Mouse (Mus musculus) liver, embryonic 13.5 days (tissue): ENCODE results near the gene Rbm38. TPM values are rescaled to one million over a fixed set of nuclear protein-coding genes. Genes with fewer than 3 reads are reported as not detected.

ENCODE experiments used
- ATAC-seq: fragments of 200-750 bp; cut with Nextera tagmentation; 2 replicates; pipeline ENCODE4 v1.8.0; 2017; ENCODE audit warnings: low read depth, mild to moderate bottlenecking, moderate number of reproducible peaks, moderate library complexity
- DNase-seq: peaks from one replicate; pipeline ENCODE4 v3.0.0; 2022
- H3K27ac ChIP-seq: fragments of 300-500 bp; sonication (generic); 2 replicates; pipeline ENCODE4 v1.5.1; 2015; ENCODE audit warnings: moderate library complexity, mild to moderate bottlenecking, inconsistent platforms
- H3K27me3 ChIP-seq: fragments of 300-500 bp; sonication (generic); 2 replicates; pipeline ENCODE4 v1.6.1; 2015; ENCODE audit warnings: mild to moderate bottlenecking, inconsistent platforms
- H3K36me3 ChIP-seq: fragments of 300-500 bp; sonication (generic); 2 replicates; pipeline ENCODE4 v1.6.1; 2015; ENCODE audit warnings: mild to moderate bottlenecking, inconsistent platforms
- H3K4me1 ChIP-seq: fragments of 300-500 bp; sonication (generic); replicated peaks from 2 replicates; pipeline ENCODE4 v1.6.1; 2015; ENCODE audit warnings: inconsistent platforms
- H3K4me2 ChIP-seq: fragments of 300-500 bp; sonication (generic); 2 replicates; pipeline ENCODE4 v1.6.1; 2015; ENCODE audit warnings: inconsistent platforms, mild to moderate bottlenecking, moderate library complexity
- H3K4me3 ChIP-seq: fragments of 300-500 bp; sonication (generic); replicated peaks from 2 replicates; pipeline ENCODE4 v1.5.1; 2015; ENCODE audit warnings: mild to moderate bottlenecking, inconsistent platforms
- H3K9ac ChIP-seq: fragments of 300-500 bp; sonication (generic); 2 replicates; pipeline ENCODE4 v1.6.1; 2015; ENCODE audit warnings: mild to moderate bottlenecking, inconsistent platforms
- H3K9me3 ChIP-seq: fragments of 300-500 bp; sonication (generic); replicated peaks from 2 replicates; pipeline ENCODE4 v1.6.1; 2016; ENCODE audit warnings: inconsistent platforms
- WGBS: fragments of 180-500 bp; shearing (Covaris S2); methylation state at CpG from one replicate; pipeline ENCODE4 v1.1.7; 2015; ENCODE audit not compliant: insufficient replicate concordance; 5-methylcytosine and 5-hydroxymethylcytosine counted together
- polyA plus RNA-seq: library from polyadenylated mRNA; unstranded; fragments of >200 nt; fragmentation: Nextera tagmentation; extraction: Ambion mirVana; gene quantifications from 2 replicates; pipeline ENCODE4 v1.2.1, GENCODE M21; 2015

Rbm38 gene
- polyA plus RNA-seq, 1 experiment from 2014 or later, result 260 TPM

DNA sequence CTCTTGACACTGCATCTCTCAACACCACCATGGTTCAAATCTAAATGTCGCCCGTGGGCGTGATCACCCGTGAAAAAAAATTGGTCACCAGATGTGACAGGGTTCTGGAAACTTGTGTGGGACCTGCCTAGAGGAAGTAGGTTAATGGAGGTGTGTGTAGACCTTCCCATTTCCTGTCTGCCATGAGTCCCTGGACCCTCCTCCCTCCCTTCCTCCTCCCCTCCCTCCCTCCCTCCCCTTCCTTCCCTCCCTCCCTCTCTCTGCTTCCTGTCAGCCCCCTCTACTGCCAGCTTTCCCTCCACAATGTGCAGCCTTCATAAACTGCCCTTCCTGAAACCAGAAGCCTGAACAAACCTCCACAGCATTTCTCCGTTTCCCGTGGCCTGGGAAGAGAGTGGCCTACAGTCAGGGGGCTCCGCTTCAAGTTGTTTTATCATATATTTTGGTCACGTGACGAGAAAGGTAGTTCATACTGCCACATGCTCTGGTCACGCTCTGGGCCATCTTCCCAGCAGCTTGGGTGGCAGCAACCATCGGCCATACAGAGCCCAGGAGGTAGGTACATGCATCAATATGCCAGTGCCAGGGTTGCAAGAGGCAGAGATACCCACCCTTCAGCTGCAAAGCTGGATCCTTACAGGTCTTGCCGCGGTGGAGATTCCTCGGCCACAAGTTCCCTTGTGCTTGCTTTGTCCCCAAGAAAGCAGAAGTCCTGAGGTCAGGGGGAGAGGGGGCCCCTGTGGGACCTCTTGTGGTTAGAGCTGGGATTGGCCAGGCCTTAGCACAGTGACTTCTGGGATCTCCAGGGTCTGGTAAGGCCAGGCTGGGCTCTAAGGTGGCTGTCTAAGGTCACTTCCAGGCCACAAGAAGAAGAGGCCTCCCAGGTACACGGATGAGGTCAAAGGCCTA is 41.4 kb downstream of the Rbm38 start:
- Histone ChIP-seq H3K9ac (0 out of 2 replicates have a peak overlapping the region, but pooled peaks have one; percentile 22), H3K4me1 (peaks cover 52% of the 10 kb centered on the region), H3K36me3 (no peaks in the 10 kb centered on the region), H3K4me2 (peak overlapping the region; percentile 25; the same call in 1 of the 2 replicates), H3K27ac (peak overlapping the region; percentile 59; the same call in 1 of the 2 replicates), H3K27me3 (no peaks in the 10 kb centered on the region; the same call in 1 of the 2 replicates), H3K9me3 (no peaks in the 10 kb centered on the region), H3K4me3 (peak overlapping the region; percentile 14; the same call in 1 of the 2 replicates)
- DNase-seq (no peak), ATAC-seq (peak; percentile 40; the same call in 1 of the 2 replicates)
- WGBS, result 26% methylated on average over 15 of the region's 15 CpGs

DNA sequence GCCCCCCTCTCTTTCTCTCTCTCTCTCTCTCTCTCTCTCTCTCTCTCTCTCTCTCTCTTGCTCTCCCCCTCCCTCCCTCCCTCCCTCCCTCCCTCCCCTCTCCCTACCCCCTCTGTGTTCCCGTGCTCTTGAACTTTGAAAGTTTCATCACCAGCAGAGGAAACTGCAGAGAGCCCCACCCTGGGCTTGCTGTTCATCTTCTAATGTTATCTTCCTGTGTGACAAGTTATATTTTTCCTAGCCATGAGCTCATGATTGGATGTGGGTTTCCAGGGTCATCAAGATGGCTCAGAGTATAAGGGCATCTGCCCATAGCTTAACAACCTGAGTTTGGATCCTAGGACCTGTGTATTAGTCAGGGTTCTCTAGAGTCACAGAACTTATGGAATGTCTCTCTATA is 42.9 kb downstream of the Rbm38 start:
- Histone ChIP-seq H3K9me3 (peaks cover 3% of the 10 kb centered on the region; the same call in 1 of the 2 replicates), H3K36me3 (no peaks in the 10 kb centered on the region), H3K4me3 (no peak overlapping the region), H3K27ac (no peak overlapping the region), H3K9ac (no peak overlapping the region), H3K4me2 (no peak overlapping the region), H3K4me1 (peaks cover 37% of the 10 kb centered on the region), H3K27me3 (no peaks in the 10 kb centered on the region; the same call in 1 of the 2 replicates)
- WGBS, result 71% methylated on average over 1 of the region's 1 CpGs
- ATAC-seq (no peak), DNase-seq (no peak)

GRCm38 (mm10) chr2:173064864-173065263 is 44.6 kb downstream of the Rbm38 start:
- Histone ChIP-seq H3K4me1 (peaks cover 31% of the 10 kb centered on the region), H3K27ac (no peak overlapping the region), H3K9me3 (peaks cover 5% of the 10 kb centered on the region; the same call in 1 of the 2 replicates), H3K9ac (no peak overlapping the region), H3K4me2 (no peak overlapping the region), H3K27me3 (no peaks in the 10 kb centered on the region; the same call in 1 of the 2 replicates), H3K4me3 (no peak overlapping the region), H3K36me3 (no peaks in the 10 kb centered on the region)
- ATAC-seq (no peak), DNase-seq (no peak)
- WGBS, result 68% methylated on average over 2 of the region's 2 CpGs

DNA sequence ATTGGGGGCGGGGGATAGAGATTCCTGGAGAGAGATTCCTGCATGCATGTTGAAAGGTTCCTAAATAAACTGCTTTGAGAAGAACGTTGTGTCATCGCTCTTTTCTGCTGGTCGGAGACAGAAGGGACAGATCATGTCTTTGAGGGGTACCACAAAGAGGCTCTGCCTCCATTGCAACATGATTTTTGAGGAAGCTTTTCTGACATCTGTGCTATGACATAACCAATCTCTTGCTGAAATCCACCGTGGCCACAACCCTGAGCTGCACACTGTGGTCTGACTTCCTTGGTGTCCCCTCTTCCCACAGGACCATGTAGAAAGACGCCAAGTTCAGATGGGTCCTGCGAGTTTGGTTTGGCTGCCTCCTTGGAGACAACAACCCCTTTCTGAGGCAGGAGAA is 52.6 kb downstream of the Rbm38 start:
- H3K4me3 ChIP-seq, result no peak overlapping the region
- no peaks in the 10 kb centered on the region for H3K27me3 ChIP-seq
- H3K36me3 ChIP-seq, result no peaks in the 10 kb centered on the region
- H3K27ac ChIP-seq, result no peak overlapping the region
- 58% methylated on average over 7 of the region's 7 CpGs for WGBS
- ATAC-seq (no peak), DNase-seq (no peak)
- no peaks in the 10 kb centered on the region for H3K4me1 ChIP-seq
- H3K4me2 ChIP-seq, result no peak overlapping the region
- peaks cover 5% of the 10 kb centered on the region; the same call in 1 of the 2 replicates for H3K9me3 ChIP-seq
- H3K9ac ChIP-seq, result no peak overlapping the region

DNA sequence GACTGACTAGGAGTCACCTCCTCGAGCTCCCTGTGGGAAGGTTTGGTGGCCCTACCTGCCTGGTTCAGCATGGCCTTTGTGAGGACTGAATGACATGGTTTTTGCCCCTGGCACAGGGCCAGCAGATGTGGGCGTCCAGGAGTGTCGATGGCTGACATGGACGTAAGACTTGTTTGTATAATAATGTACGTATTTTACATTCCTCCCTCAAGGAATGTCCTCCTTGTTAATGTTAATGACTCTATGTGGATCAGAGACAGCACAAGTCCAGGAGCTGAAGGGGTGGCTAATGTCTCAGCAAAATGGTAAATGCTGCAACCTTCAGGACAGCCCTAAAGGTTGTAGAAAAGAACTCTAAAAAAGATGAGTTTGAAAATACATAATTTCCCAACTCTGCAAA is 53.4 kb downstream of the Rbm38 start:
- no peaks in the 10 kb centered on the region for H3K36me3 ChIP-seq
- H3K4me1 ChIP-seq, result no peaks in the 10 kb centered on the region
- WGBS, result 69% methylated on average over 5 of the region's 5 CpGs
- no peak overlapping the region for H3K4me2 ChIP-seq
- H3K4me3 ChIP-seq, result no peak overlapping the region
- H3K9me3 ChIP-seq, result no peaks in the 10 kb centered on the region
- no peak overlapping the region for H3K27ac ChIP-seq
- ATAC-seq (no peak), DNase-seq (no peak)
- H3K27me3 ChIP-seq, result no peaks in the 10 kb centered on the region
- no peak overlapping the region for H3K9ac ChIP-seq

DNA sequence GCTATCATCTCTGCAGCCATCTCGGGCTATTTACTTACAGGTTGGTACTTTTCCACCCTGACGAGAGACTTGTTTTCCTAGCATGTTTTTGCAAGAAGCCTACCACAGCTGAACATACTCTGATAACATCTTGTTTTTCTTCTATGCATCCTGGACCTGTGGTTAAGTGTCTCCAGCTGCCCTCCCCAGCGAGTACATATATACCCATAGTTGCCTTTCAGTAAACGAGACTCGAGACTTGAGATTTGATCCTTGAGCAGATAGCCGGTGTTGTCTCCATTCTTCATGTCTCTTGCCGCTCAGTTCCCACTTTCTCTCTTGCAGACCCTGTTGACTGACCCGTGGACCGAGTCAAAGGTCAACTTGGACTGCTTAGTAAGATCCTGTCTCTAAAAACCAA is 56.6 kb downstream of the Rbm38 start:
- 0 out of 2 replicates have a peak, but pooled peaks cover 2% of the 10 kb centered on the region for H3K27me3 ChIP-seq

GRCm38 (mm10) chr2:173079766-173080549 is 59.7 kb downstream of the Rbm38 start:
- Histone ChIP-seq H3K27me3 (0 out of 2 replicates have a peak, but pooled peaks cover 2% of the 10 kb centered on the region), H3K9ac (no peak overlapping the region), H3K4me3 (no peak overlapping the region), H3K9me3 (no peaks in the 10 kb centered on the region), H3K4me1 (peaks cover 21% of the 10 kb centered on the region), H3K4me2 (no peak overlapping the region), H3K27ac (no peak overlapping the region), H3K36me3 (no peaks in the 10 kb centered on the region)
- WGBS, result 58% methylated on average over 10 of the region's 10 CpGs
- ATAC-seq (no peak), DNase-seq (no peak)

More for the DNA sequence above, 56.6 kb downstream of the Rbm38 start:
- H3K9me3 ChIP-seq, result no peaks in the 10 kb centered on the region
- no peak overlapping the region for H3K9ac ChIP-seq
- DNase-seq (no peak), ATAC-seq (no peak)
- H3K4me1 ChIP-seq, result peaks cover 5% of the 10 kb centered on the region
- no peaks in the 10 kb centered on the region for H3K36me3 ChIP-seq
- no peak overlapping the region for H3K27ac ChIP-seq
- 45% methylated on average over 9 of the region's 9 CpGs for WGBS
- no peak overlapping the region for H3K4me3 ChIP-seq
- no peak overlapping the region for H3K4me2 ChIP-seq

DNA sequence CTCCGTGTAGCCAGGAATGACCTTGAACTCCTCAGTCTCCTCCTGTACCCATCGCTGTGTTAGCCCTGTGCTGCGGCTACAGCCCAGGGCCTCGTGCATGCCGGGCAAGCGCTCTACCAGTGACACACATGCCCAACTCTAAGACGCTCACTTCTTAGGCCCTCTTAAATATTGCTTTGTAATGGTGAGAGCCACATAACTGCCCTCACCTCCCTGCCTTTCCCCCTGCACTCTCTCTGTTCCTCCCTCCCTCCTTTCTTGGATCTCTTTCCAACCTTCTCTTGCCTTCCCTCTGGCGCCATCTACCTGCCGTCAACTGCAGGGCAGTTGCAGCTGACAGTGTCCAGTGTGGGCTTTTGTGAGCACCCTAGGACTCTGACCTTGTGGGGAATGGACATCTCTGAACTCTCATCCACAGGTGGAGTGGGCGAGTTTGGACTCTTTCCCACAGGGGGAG is 60.5 kb downstream of the Rbm38 start:
- 33% methylated on average over 10 of the region's 10 CpGs for WGBS
- no peaks in the 10 kb centered on the region for H3K9me3 ChIP-seq
- peak overlapping the region; percentile 12; the same call in 1 of the 2 replicates for H3K4me2 ChIP-seq
- H3K4me3 ChIP-seq, result no peak overlapping the region
- H3K27me3 ChIP-seq, result 0 out of 2 replicates have a peak, but pooled peaks cover 2% of the 10 kb centered on the region
- H3K9ac ChIP-seq, result no peak overlapping the region; the same call in 1 of the 2 replicates
- no peaks in the 10 kb centered on the region for H3K36me3 ChIP-seq
- H3K27ac ChIP-seq, result no peak overlapping the region
- ATAC-seq (peak; percentile 54), DNase-seq (peak; percentile 69)
- H3K4me1 ChIP-seq, result peaks cover 21% of the 10 kb centered on the region

DNA sequence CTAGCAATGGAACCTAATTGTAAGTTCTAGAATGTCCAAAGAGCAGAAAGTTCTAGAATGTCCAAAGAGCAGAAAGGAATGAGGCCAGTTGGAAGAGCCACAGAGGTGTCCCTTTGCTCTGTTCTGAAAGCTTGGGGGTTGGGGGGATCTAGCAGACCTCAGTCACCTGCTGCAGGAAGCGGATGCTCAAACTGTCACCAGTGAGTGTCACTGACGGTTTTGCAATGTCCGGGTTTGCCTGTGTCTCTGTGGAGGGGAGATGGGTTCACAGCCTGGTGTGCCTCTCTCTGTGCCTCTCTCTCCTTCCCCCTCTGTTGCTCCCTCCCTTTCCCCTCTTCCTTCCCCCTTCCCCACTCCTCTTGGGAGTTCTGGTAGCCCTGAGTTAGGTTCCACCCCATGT is 62.4 kb downstream of the Rbm38 start:
- Histone ChIP-seq H3K27ac (no peak overlapping the region), H3K9ac (no peak overlapping the region), H3K36me3 (no peaks in the 10 kb centered on the region), H3K27me3 (0 out of 2 replicates have a peak, but pooled peaks cover 2% of the 10 kb centered on the region), H3K9me3 (no peaks in the 10 kb centered on the region), H3K4me1 (peaks cover 21% of the 10 kb centered on the region), H3K4me2 (no peak overlapping the region), H3K4me3 (no peak overlapping the region)
- ATAC-seq (no peak), DNase-seq (no peak)
- WGBS, result 65% methylated on average over 3 of the region's 3 CpGs

DNA sequence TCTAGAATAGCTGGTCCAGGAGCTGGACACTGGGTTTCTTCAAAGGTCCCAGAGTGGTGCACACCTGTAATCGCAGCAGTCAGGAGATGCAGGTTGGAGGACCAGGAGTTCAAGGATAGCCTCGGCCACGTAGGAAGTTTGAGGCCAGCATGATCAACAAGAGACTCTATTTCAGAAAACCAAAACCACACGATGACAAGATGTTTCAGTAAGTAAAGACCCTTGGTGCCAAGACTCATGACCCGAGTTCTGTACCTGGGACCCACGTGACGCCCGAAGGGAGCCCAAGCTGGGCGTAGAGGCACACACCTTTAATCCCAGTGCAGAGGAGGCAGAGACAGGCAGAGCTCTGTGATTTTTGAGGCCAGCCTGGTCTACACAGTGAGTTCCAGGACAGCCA is 62.8 kb downstream of the Rbm38 start:
- H3K4me1 ChIP-seq, result peaks cover 21% of the 10 kb centered on the region
- WGBS, result 45% methylated on average over 9 of the region's 9 CpGs
- H3K4me2 ChIP-seq, result peak overlapping the region; percentile 52
- no peak for DNase-seq
- no peak for ATAC-seq
- H3K4me3 ChIP-seq, result no peak overlapping the region
- peak overlapping the region; percentile 51; the same call in 1 of the 2 replicates for H3K9ac ChIP-seq
- H3K9me3 ChIP-seq, result no peaks in the 10 kb centered on the region
- H3K27me3 ChIP-seq, result 0 out of 2 replicates have a peak, but pooled peaks cover 2% of the 10 kb centered on the region
- H3K27ac ChIP-seq, result no peak overlapping the region
- H3K36me3 ChIP-seq, result no peaks in the 10 kb centered on the region
